Mouse (Mus musculus): ENCODE measurements around the gene Dnah1.

- no peak for TF ChIP-seq CTCF (IDR thresholded peaks at IDR 0.05; ENCODE audit: control insufficient read depth, insufficient read depth, low read length)
- TF ChIP-seq POLR2A (IDR thresholded peaks at IDR 0.05; ENCODE audit: borderline replicate concordance, control insufficient read depth, low read depth, low read length): no peak
These were observed 78.9 kb downstream of the Dnah1 start for GRCm38 (mm10) chr14:31244777-31245176.

All from bone marrow, adult 2 months (tissue).